Mouse (Mus musculus): ENCODE measurements around the gene Macc1. TPM values are rescaled to one million over a fixed set of nuclear protein-coding genes. Genes with fewer than 3 reads are reported as not detected.

Macc1 gene
- polyA plus RNA-seq, 2 experiments, result 0.01 TPM; not detected in 1

- Histone ChIP-seq H3K36me3 (replicated peaks; ENCODE audit: control insufficient read depth, insufficient read depth, low read depth) (no peaks in the 10 kb centered on the region), H3K4me2 (ENCODE audit: low read depth) (no peak overlapping the region), H3K4me1 (replicated peaks; ENCODE audit: control insufficient read depth in 2 of 2, insufficient read depth in 2 of 2, low read length in 1 of 2) (no peaks in the 10 kb centered on the region), H3K27ac (no peak overlapping the region), H3K9me3 (ENCODE audit: control insufficient read depth, low read length) (no peaks in the 10 kb centered on the region), H3K9ac (replicated peaks) (no peak overlapping the region), H3K4me3 (ENCODE audit: insufficient read depth in 1 of 2, low read depth in 2 of 2, low read length in 2 of 2) (no peak overlapping the region), H3K27me3 (ENCODE audit: control insufficient read depth, insufficient read depth, low read length) (no peaks in the 10 kb centered on the region)
- WGBS (ENCODE audit: insufficient replicate concordance), result 21% methylated on average over 1 of the region's 1 CpGs
- no peak for TF ChIP-seq EP300 (IDR thresholded peaks at IDR 0.05; ENCODE audit: low read depth)
- no peak for TF ChIP-seq CTCF (IDR thresholded peaks at IDR 0.05; ENCODE audit: low read depth)
- DNase-seq (ENCODE audit: low read depth in 3 of 3, low spot score in 3 of 3) (no peak), ATAC-seq (ENCODE audit: insufficient read depth) (no peak)
Measured at GRCm38 (mm10) chr12:119454076-119454475, 140.0 kb downstream of the Macc1 start.

GRCm38 (mm10) chr12:119464040-119464939, 150.2 kb downstream of the Macc1 start:
- Histone ChIP-seq H3K4me1 (replicated peaks; ENCODE audit: control insufficient read depth in 2 of 2, insufficient read depth in 2 of 2, low read length in 1 of 2) (no peaks in the 10 kb centered on the region), H3K4me2 (ENCODE audit: low read depth) (no peak overlapping the region), H3K9ac (replicated peaks) (no peak overlapping the region), H3K9me3 (ENCODE audit: control insufficient read depth, low read length) (no peaks in the 10 kb centered on the region), H3K27me3 (ENCODE audit: control insufficient read depth, insufficient read depth, low read length) (no peaks in the 10 kb centered on the region), H3K27ac (no peak overlapping the region), H3K36me3 (replicated peaks; ENCODE audit: control insufficient read depth, insufficient read depth, low read depth) (no peaks in the 10 kb centered on the region), H3K4me3 (ENCODE audit: insufficient read depth in 1 of 2, low read depth in 2 of 2, low read length in 2 of 2) (no peak overlapping the region)
- 36% methylated on average over 2 of the region's 2 CpGs for WGBS (ENCODE audit: insufficient replicate concordance)
- no peak for TF ChIP-seq EP300 (IDR thresholded peaks at IDR 0.05; ENCODE audit: low read depth)
- TF ChIP-seq CTCF (IDR thresholded peaks at IDR 0.05; ENCODE audit: low read depth), result no peak
- no peak for ATAC-seq (ENCODE audit: insufficient read depth)
- DNase-seq (ENCODE audit: low read depth in 3 of 3, low spot score in 3 of 3), result no peak

GRCm38 (mm10) chr12:119464940-119465245, 150.8 kb downstream of the Macc1 start:
- H3K9me3 ChIP-seq (ENCODE audit: control insufficient read depth, low read length), result no peaks in the 10 kb centered on the region
- no peaks in the 10 kb centered on the region for H3K4me1 ChIP-seq (replicated peaks; ENCODE audit: control insufficient read depth in 2 of 2, insufficient read depth in 2 of 2, low read length in 1 of 2)
- no peak for ATAC-seq (ENCODE audit: insufficient read depth)
- H3K9ac ChIP-seq (replicated peaks), result no peak overlapping the region
- H3K27me3 ChIP-seq (ENCODE audit: control insufficient read depth, insufficient read depth, low read length), result no peaks in the 10 kb centered on the region
- no peak for DNase-seq (ENCODE audit: low read depth in 3 of 3, low spot score in 3 of 3)
- no peak overlapping the region for H3K27ac ChIP-seq
- H3K36me3 ChIP-seq (replicated peaks; ENCODE audit: control insufficient read depth, insufficient read depth, low read depth), result no peaks in the 10 kb centered on the region
- WGBS (ENCODE audit: insufficient replicate concordance), result 26% methylated on average over 1 of the region's 1 CpGs
- H3K4me3 ChIP-seq (ENCODE audit: insufficient read depth in 1 of 2, low read depth in 2 of 2, low read length in 2 of 2), result no peak overlapping the region
- TF ChIP-seq CTCF (IDR thresholded peaks at IDR 0.05; ENCODE audit: low read depth) (no peak), EP300 (IDR thresholded peaks at IDR 0.05; ENCODE audit: low read depth) (no peak)
- no peak overlapping the region for H3K4me2 ChIP-seq (ENCODE audit: low read depth)

- no peaks in the 10 kb centered on the region for H3K4me1 ChIP-seq (replicated peaks; ENCODE audit: control insufficient read depth in 2 of 2, insufficient read depth in 2 of 2, low read length in 1 of 2)
- no peak overlapping the region for H3K4me3 ChIP-seq (ENCODE audit: insufficient read depth in 1 of 2, low read depth in 2 of 2, low read length in 2 of 2)
- no peak overlapping the region for H3K4me2 ChIP-seq (ENCODE audit: low read depth)
- no peaks in the 10 kb centered on the region for H3K27me3 ChIP-seq (ENCODE audit: control insufficient read depth, insufficient read depth, low read length)
- WGBS (ENCODE audit: insufficient replicate concordance), result 30% methylated on average over 1 of the region's 1 CpGs
- ATAC-seq (ENCODE audit: insufficient read depth), result no peak
- DNase-seq (ENCODE audit: low read depth in 3 of 3, low spot score in 3 of 3), result no peak
- H3K9me3 ChIP-seq (ENCODE audit: control insufficient read depth, low read length), result no peaks in the 10 kb centered on the region
- no peak overlapping the region for H3K9ac ChIP-seq (replicated peaks)
- H3K27ac ChIP-seq, result no peak overlapping the region
- TF ChIP-seq EP300 (IDR thresholded peaks at IDR 0.05; ENCODE audit: low read depth) (no peak), CTCF (IDR thresholded peaks at IDR 0.05; ENCODE audit: low read depth) (no peak)
- H3K36me3 ChIP-seq (replicated peaks; ENCODE audit: control insufficient read depth, insufficient read depth, low read depth), result no peaks in the 10 kb centered on the region
Measured at GRCm38 (mm10) chr12:119467656-119468055, 153.6 kb downstream of the Macc1 start.

- Histone ChIP-seq H3K4me1 (replicated peaks; ENCODE audit: control insufficient read depth in 2 of 2, insufficient read depth in 2 of 2, low read length in 1 of 2) (no peaks in the 10 kb centered on the region), H3K36me3 (replicated peaks; ENCODE audit: control insufficient read depth, insufficient read depth, low read depth) (no peaks in the 10 kb centered on the region), H3K9ac (replicated peaks) (no peak overlapping the region), H3K4me3 (ENCODE audit: insufficient read depth in 1 of 2, low read depth in 2 of 2, low read length in 2 of 2) (no peak overlapping the region), H3K27ac (no peak overlapping the region), H3K4me2 (ENCODE audit: low read depth) (no peak overlapping the region), H3K27me3 (ENCODE audit: control insufficient read depth, insufficient read depth, low read length) (no peaks in the 10 kb centered on the region), H3K9me3 (ENCODE audit: control insufficient read depth, low read length) (no peaks in the 10 kb centered on the region)
- TF ChIP-seq CTCF (IDR thresholded peaks at IDR 0.05; ENCODE audit: low read depth) (peak; percentile 38), EP300 (IDR thresholded peaks at IDR 0.05; ENCODE audit: low read depth) (no peak)
- ATAC-seq (ENCODE audit: insufficient read depth), result no peak
- DNase-seq (ENCODE audit: low read depth in 3 of 3, low spot score in 3 of 3), result no peak
Measured at GRCm38 (mm10) chr12:119470260-119470659, 156.2 kb downstream of the Macc1 start.
